Mouse (Mus musculus): ENCODE data around the gene Akap13.

DNA sequence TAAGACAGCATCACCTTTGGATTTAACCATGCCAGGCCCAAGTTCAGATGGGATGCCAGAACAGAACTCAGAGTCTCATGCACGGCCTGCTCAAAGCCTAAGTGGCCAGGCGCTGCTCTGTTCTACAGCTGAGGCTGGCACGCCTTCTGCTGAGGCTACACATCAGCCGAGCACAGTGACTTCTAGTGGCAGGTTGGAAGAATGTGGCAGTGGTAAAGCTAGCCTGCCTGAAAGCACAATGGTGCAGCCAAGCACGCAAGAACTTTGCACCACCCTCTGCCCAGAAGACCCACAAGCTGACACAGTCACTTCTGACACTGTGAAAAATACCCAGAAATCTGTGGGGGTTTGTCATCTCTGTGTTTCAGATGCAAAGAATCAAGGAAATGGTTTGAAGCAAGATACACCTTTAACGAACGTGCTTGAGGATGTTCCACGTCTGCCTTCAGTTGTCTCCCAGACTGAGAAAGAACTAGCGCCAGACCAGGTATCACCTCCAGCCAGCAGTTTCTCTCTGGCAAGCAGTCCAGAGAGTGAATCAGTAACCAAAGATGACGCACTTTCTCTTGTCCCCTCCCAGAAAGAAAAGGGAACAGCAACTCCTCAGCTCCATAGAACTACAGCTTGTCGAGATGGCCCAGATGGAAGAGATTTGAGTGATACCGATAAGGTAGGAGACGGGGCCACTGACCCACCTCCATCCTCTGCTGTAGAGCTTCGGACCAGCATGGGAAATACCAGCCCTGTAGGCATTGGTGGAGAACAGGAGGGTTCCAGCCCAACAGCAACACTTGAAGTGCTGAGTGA, 154.3 kb downstream of the Akap13 start:
- TF ChIP-seq CTCF (IDR thresholded peaks at IDR 0.05; ENCODE audit: extremely low read depth, insufficient read depth, low read length) (peak; percentile 40; the same call in 1 of the 2 replicates), POLR2A (IDR thresholded peaks at IDR 0.05; ENCODE audit: extremely low read depth, insufficient read depth, low read length) (no peak)

Data from cortical plate, adult 2 months (tissue).